16 mouse cellular contexts compared by ENCODE assay signal in genomic region chr16:96912103-96912502, GRCm38 (mm10).
"Had no signal": no experiment of that assay in that cellular context is flagged by ENCODE, and none has a peak within 500 bp of the region (broad histone marks: within the 10 kb centered on the region; RNA-seq: fewer than 3 reads in every experiment).

No protein-coding gene starts in this region.

- H3K4me1 ChIP-seq: neural tube, embryonic 12.5 days had no signal

- H3K36me3 ChIP-seq: limb, embryonic 12.5 days; liver, embryonic 15.5 days; midbrain, embryonic 13.5 days; neural tube, embryonic 12.5 days had no signal

- ATAC-seq: intestine, postnatal 0 days; midbrain, embryonic 13.5 days had no signal

- H3K9ac ChIP-seq: limb, embryonic 12.5 days; liver, embryonic 15.5 days; midbrain, embryonic 13.5 days; neural tube, embryonic 12.5 days had no signal

- H3K9me3 ChIP-seq: limb, embryonic 12.5 days; liver, embryonic 15.5 days; midbrain, embryonic 13.5 days; neural tube, embryonic 12.5 days had no signal

- H3K4me2 ChIP-seq: limb, embryonic 12.5 days; liver, embryonic 11.5 days; liver, embryonic 15.5 days; midbrain, embryonic 13.5 days; neural tube, embryonic 12.5 days had no signal

- H3K4me3 ChIP-seq: limb, embryonic 12.5 days; liver, embryonic 15.5 days; midbrain, embryonic 13.5 days; neural tube, embryonic 12.5 days had no signal

- H3K27me3 ChIP-seq: limb, embryonic 12.5 days; liver, embryonic 15.5 days; midbrain, embryonic 13.5 days; neural tube, embryonic 12.5 days had no signal

- H3K27ac ChIP-seq: limb, embryonic 12.5 days; liver, embryonic 15.5 days; macrophage; midbrain, embryonic 13.5 days; neural tube, embryonic 12.5 days had no signal

- DNase-seq: kidney, adult 8-10 months; kidney, postnatal 25 days; layer of hippocampus, adult 9-11 months; layer of hippocampus, postnatal 36 days; lung, adult 2 months; lung, postnatal 10 days; spleen, adult 18-20 months; thymus, adult 2 months; thymus, postnatal 25 days had no signal
